Mouse (Mus musculus): ENCODE measurements around the gene Cmah. TPM values are rescaled to one million over a fixed set of nuclear protein-coding genes. Genes with fewer than 3 reads are reported as not detected.

Gene Cmah
- polyA plus RNA-seq, 1 experiment from 2014 or later: 0.22 TPM

- Histone ChIP-seq H3K9ac (replicated peaks) (no peak overlapping the region), H3K9me3 (replicated peaks) (no peaks in the 10 kb centered on the region)
Measured at GRCm38 (mm10) chr13:24487546-24487945, 160.3 kb downstream of the Cmah start.

DNA sequence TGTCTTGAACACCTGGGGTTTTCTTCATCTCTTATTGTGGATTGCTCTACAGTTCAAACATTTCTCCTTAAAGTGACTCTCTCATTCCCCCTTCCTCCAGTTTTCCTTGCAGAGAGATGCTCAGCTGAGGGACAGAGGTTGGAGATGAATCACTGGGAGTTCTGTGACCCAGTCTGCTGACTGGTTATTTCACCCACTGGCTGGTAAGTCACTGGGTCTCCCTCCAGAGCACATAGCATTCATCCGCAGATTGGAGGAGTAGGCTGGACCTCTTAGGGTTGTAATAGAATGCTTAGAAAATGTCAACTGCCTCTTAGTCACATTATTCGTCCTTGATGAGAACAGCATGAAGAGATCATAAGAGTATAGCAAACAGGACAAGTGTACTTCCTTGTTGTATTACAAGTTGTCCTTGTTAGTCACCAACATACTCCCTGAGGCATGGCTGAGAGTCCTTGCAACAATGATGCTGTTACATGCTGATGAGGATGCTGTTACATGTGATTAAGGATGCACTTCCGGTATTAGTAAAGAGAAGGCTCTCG lies 161.4 kb downstream of the Cmah start:
- 95% methylated on average over 4 of the region's 4 CpGs for WGBS
- ATAC-seq (ENCODE audit: low FRiP score): no peak

More at GRCm38 (mm10) chr13:24487546-24487945, 160.3 kb downstream of the Cmah start:
- H3K27ac ChIP-seq (replicated peaks): no peak overlapping the region
- no peak for ATAC-seq (ENCODE audit: low FRiP score)
- no peaks in the 10 kb centered on the region for H3K27me3 ChIP-seq (replicated peaks)
- 84% methylated on average over 5 of the region's 5 CpGs for WGBS
- H3K4me1 ChIP-seq: no peaks in the 10 kb centered on the region
- no peak overlapping the region for H3K4me3 ChIP-seq (replicated peaks)
- no peaks in the 10 kb centered on the region for H3K36me3 ChIP-seq
- no peak overlapping the region for H3K4me2 ChIP-seq

DNA sequence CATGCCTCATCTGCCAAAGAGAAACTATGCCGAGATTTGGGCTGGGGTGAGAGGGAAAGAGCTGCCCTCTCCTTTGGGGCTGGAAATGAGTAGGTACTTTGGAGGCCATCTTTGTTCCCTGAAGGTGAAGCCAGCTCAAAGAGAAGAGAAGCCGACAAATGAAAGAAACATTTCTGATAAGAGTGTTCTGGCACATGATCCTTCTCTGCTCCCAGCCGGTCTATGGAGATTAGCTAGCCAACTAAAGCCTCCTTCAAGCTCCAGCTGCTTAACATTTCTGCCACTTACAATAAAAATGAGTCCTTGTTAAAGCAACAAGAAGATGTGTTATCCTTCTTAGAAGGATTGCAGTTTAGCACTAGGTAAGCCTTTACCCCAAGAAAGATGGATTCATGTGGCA lies 162.3 kb downstream of the Cmah start:
- Histone ChIP-seq H3K27ac (replicated peaks) (no peak overlapping the region), H3K4me3 (replicated peaks) (no peak overlapping the region), H3K9me3 (replicated peaks) (no peaks in the 10 kb centered on the region), H3K4me2 (no peak overlapping the region), H3K4me1 (0 out of 2 replicates have a peak, but pooled peaks cover 2% of the 10 kb centered on the region), H3K9ac (replicated peaks) (no peak overlapping the region), H3K27me3 (replicated peaks) (no peaks in the 10 kb centered on the region), H3K36me3 (no peaks in the 10 kb centered on the region)
- no peak for ATAC-seq (ENCODE audit: low FRiP score)
- 86% methylated on average over 3 of the region's 3 CpGs for WGBS

More for the DNA sequence above, 161.4 kb downstream of the Cmah start:
- no peak overlapping the region for H3K4me3 ChIP-seq (replicated peaks)
- no peak overlapping the region for H3K9ac ChIP-seq (replicated peaks)
- no peaks in the 10 kb centered on the region for H3K27me3 ChIP-seq (replicated peaks)
- H3K27ac ChIP-seq (replicated peaks): no peak overlapping the region
- no peaks in the 10 kb centered on the region for H3K36me3 ChIP-seq
- no peak overlapping the region for H3K4me2 ChIP-seq
- H3K4me1 ChIP-seq: 0 out of 2 replicates have a peak, but pooled peaks cover 2% of the 10 kb centered on the region
- no peaks in the 10 kb centered on the region for H3K9me3 ChIP-seq (replicated peaks)

DNA sequence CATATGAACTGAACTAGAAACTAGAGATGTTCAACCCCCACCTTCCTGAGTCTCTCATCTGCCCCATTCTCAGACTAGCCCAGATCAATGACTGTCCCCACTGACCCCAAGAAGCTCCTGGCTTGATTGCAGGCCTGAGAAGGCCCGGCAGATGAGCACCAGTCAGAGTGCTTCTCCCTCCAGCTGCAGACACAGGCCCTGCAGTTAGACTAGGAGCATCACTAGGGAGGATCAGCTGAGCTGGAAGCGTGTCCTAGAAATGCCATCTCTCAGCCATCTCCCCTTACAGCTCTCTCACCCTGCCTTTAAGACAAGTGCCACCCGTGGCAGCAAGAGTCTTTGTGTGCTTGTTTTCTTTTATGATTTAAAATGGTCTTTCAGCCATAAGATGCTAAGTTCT lies 162.8 kb downstream of the Cmah start:
- Histone ChIP-seq H3K27me3 (replicated peaks) (no peaks in the 10 kb centered on the region), H3K4me3 (replicated peaks) (no peak overlapping the region), H3K4me1 (0 out of 2 replicates have a peak, but pooled peaks cover 2% of the 10 kb centered on the region), H3K9me3 (replicated peaks) (no peaks in the 10 kb centered on the region), H3K27ac (replicated peaks) (no peak overlapping the region), H3K9ac (replicated peaks) (no peak overlapping the region), H3K36me3 (no peaks in the 10 kb centered on the region), H3K4me2 (no peak overlapping the region)
- 76% methylated on average over 3 of the region's 3 CpGs for WGBS
- no peak for ATAC-seq (ENCODE audit: low FRiP score)

- ATAC-seq (ENCODE audit: low FRiP score): no peak
- no peak overlapping the region for H3K27ac ChIP-seq (replicated peaks)
Measured at GRCm38 (mm10) chr13:24491101-24491500, 163.9 kb downstream of the Cmah start.

GRCm38 (mm10) chr13:24493784-24494183 lies 166.6 kb downstream of the Cmah start:
- Histone ChIP-seq H3K4me1 (0 out of 2 replicates have a peak, but pooled peaks cover 2% of the 10 kb centered on the region), H3K9me3 (replicated peaks) (no peaks in the 10 kb centered on the region), H3K27me3 (replicated peaks) (no peaks in the 10 kb centered on the region), H3K27ac (replicated peaks) (no peak overlapping the region), H3K36me3 (no peaks in the 10 kb centered on the region), H3K4me2 (no peak overlapping the region), H3K4me3 (replicated peaks) (no peak overlapping the region), H3K9ac (replicated peaks) (no peak overlapping the region)
- 87% methylated on average over 3 of the region's 3 CpGs for WGBS
- ATAC-seq (ENCODE audit: low FRiP score): peak; percentile 81; the same call in 1 of the 2 replicates

More at GRCm38 (mm10) chr13:24491101-24491500, 163.9 kb downstream of the Cmah start:
- Histone ChIP-seq H3K4me2 (no peak overlapping the region), H3K36me3 (no peaks in the 10 kb centered on the region), H3K27me3 (replicated peaks) (no peaks in the 10 kb centered on the region), H3K4me3 (replicated peaks) (no peak overlapping the region), H3K9ac (replicated peaks) (no peak overlapping the region), H3K4me1 (0 out of 2 replicates have a peak, but pooled peaks cover 2% of the 10 kb centered on the region), H3K9me3 (replicated peaks) (no peaks in the 10 kb centered on the region)
- 71% methylated on average over 3 of the region's 3 CpGs for WGBS

DNA sequence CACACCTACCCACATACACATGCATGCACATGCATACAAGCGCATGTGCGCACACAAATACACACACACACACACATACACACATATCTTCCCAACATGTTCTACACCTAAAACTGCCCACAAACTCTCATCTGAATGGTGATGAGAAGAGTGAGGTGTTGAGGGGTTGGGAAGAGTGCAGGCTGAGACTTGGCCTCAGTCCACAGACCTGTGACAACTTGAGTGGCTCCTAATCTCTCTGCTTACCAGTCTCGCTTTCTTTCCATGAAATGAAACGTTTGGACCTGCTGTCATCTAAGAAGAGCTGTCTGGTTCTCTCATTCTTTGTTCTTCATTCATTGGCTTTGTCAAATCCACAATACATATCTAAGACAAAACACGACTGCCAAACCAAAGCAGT lies 169.1 kb downstream of the Cmah start:
- Histone ChIP-seq H3K4me1 (peaks cover 6% of the 10 kb centered on the region; the same call in 1 of the 2 replicates), H3K27me3 (replicated peaks) (no peaks in the 10 kb centered on the region), H3K36me3 (no peaks in the 10 kb centered on the region), H3K27ac (replicated peaks) (no peak overlapping the region), H3K4me3 (replicated peaks) (no peak overlapping the region), H3K9ac (replicated peaks) (no peak overlapping the region), H3K9me3 (replicated peaks) (no peaks in the 10 kb centered on the region), H3K4me2 (no peak overlapping the region)
- no peak for ATAC-seq (ENCODE audit: low FRiP score)
- WGBS: 88% methylated on average over 5 of the region's 5 CpGs

GRCm38 (mm10) chr13:24497001-24497400 lies 169.8 kb downstream of the Cmah start:
- no peaks in the 10 kb centered on the region for H3K36me3 ChIP-seq
- H3K27ac ChIP-seq (replicated peaks): no peak overlapping the region
- peaks cover 6% of the 10 kb centered on the region; the same call in 1 of the 2 replicates for H3K4me1 ChIP-seq
- H3K9ac ChIP-seq (replicated peaks): no peak overlapping the region
- 79% methylated on average over 12 of the region's 12 CpGs for WGBS
- H3K9me3 ChIP-seq (replicated peaks): no peaks in the 10 kb centered on the region
- H3K4me2 ChIP-seq: no peak overlapping the region
- H3K27me3 ChIP-seq (replicated peaks): no peaks in the 10 kb centered on the region
- ATAC-seq (ENCODE audit: low FRiP score): no peak
- no peak overlapping the region for H3K4me3 ChIP-seq (replicated peaks)

GRCm38 (mm10) chr13:24498342-24498741 lies 171.1 kb downstream of the Cmah start:
- WGBS: 85% methylated on average over 6 of the region's 6 CpGs
- H3K9me3 ChIP-seq (replicated peaks): no peaks in the 10 kb centered on the region
- H3K4me3 ChIP-seq (replicated peaks): no peak overlapping the region
- no peaks in the 10 kb centered on the region for H3K27me3 ChIP-seq (replicated peaks)
- no peak overlapping the region for H3K4me2 ChIP-seq
- H3K36me3 ChIP-seq: no peaks in the 10 kb centered on the region
- H3K9ac ChIP-seq (replicated peaks): no peak overlapping the region
- peaks cover 6% of the 10 kb centered on the region; the same call in 1 of the 2 replicates for H3K4me1 ChIP-seq
- no peak for ATAC-seq (ENCODE audit: low FRiP score)
- no peak overlapping the region for H3K27ac ChIP-seq (replicated peaks)

GRCm38 (mm10) chr13:24499505-24499904 lies 172.3 kb downstream of the Cmah start:
- H3K4me3 ChIP-seq (replicated peaks): no peak overlapping the region
- H3K9me3 ChIP-seq (replicated peaks): no peaks in the 10 kb centered on the region
- H3K9ac ChIP-seq (replicated peaks): no peak overlapping the region
- H3K27me3 ChIP-seq (replicated peaks): no peaks in the 10 kb centered on the region
- 47% methylated on average over 3 of the region's 3 CpGs for WGBS
- H3K27ac ChIP-seq (replicated peaks): no peak overlapping the region
- H3K4me2 ChIP-seq: no peak overlapping the region
- peaks cover 3% of the 10 kb centered on the region; the same call in 1 of the 2 replicates for H3K4me1 ChIP-seq
- no peak for ATAC-seq (ENCODE audit: low FRiP score)
- no peaks in the 10 kb centered on the region for H3K36me3 ChIP-seq

GRCm38 (mm10) chr13:24501179-24501905 lies 174.1 kb downstream of the Cmah start:
- WGBS: 63% methylated on average over 25 of the region's 25 CpGs
- H3K9ac ChIP-seq (replicated peaks): no peak overlapping the region
- no peak overlapping the region for H3K4me2 ChIP-seq
- H3K4me3 ChIP-seq (replicated peaks): no peak overlapping the region
- ATAC-seq (ENCODE audit: low FRiP score): peak; percentile 41; the same call in 1 of the 2 replicates
- peaks cover 3% of the 10 kb centered on the region; the same call in 1 of the 2 replicates for H3K4me1 ChIP-seq
- no peak overlapping the region for H3K27ac ChIP-seq (replicated peaks)
- H3K36me3 ChIP-seq: no peaks in the 10 kb centered on the region
- no peaks in the 10 kb centered on the region for H3K27me3 ChIP-seq (replicated peaks)
- H3K9me3 ChIP-seq (replicated peaks): no peaks in the 10 kb centered on the region

GRCm38 (mm10) chr13:24501919-24502318 lies 174.7 kb downstream of the Cmah start:
- Histone ChIP-seq H3K4me2 (no peak overlapping the region), H3K27me3 (replicated peaks) (no peaks in the 10 kb centered on the region), H3K4me1 (peaks cover 3% of the 10 kb centered on the region; the same call in 1 of the 2 replicates), H3K27ac (replicated peaks) (no peak overlapping the region), H3K4me3 (replicated peaks) (no peak overlapping the region), H3K9ac (replicated peaks) (no peak overlapping the region), H3K9me3 (replicated peaks) (no peaks in the 10 kb centered on the region), H3K36me3 (no peaks in the 10 kb centered on the region)
- WGBS: 85% methylated on average over 3 of the region's 3 CpGs
- no peak for ATAC-seq (ENCODE audit: low FRiP score)

All from neural tube, embryonic 15.5 days (tissue).